Mouse (Mus musculus) MEL (cell line): ENCODE measurements around the gene Arhgdia.

Source experiments
- CHD1 ChIP-seq: IDR thresholded peaks from 2 replicates; pipeline ENCODE4 v1.6.1; 2012; ENCODE audit warnings: low read depth, mild to moderate bottlenecking, inconsistent platforms, low read length, improper control_type of control experiment
- CHD2 ChIP-seq: IDR thresholded peaks from 2 replicates; pipeline ENCODE4 v1.6.1; 2011; ENCODE audit warnings: low read length, improper control_type of control experiment
- CTCF ChIP-seq, 3 experiments: IDR thresholded peaks in 2 of 3; conservative IDR thresholded peaks in 1 of 3; 2 replicates each; pipeline ENCODE4 v1.5.1; 2011 to 2012; ENCODE audit warnings: low read length in 3 of 3, low read depth in 2 of 3, mild to moderate bottlenecking in 2 of 3, improper control_type of control experiment in 1 of 3, inconsistent platforms in 1 of 3, mixed read lengths in 1 of 3, moderate library complexity in 1 of 3; ENCODE audit not compliant: control insufficient read depth in 1 of 3, insufficient read depth in 1 of 3, poor library complexity in 1 of 3, severe bottlenecking in 1 of 3
- E2F4 ChIP-seq: IDR thresholded peaks from 2 replicates; pipeline ENCODE4 v1.6.1; 2011; ENCODE audit warnings: low read depth, low read length, improper control_type of control experiment, borderline replicate concordance
- EP300 ChIP-seq, 2 experiments: IDR thresholded peaks; 2 replicates each; pipeline ENCODE4 v1.6.1; 2011; ENCODE audit warnings: improper control_type of control experiment in 2 of 2, low read length in 2 of 2, low read depth in 1 of 2, mild to moderate bottlenecking in 1 of 2
- GABPA ChIP-seq: IDR thresholded peaks from 2 replicates; pipeline ENCODE4 v1.6.1; 2012; ENCODE audit warnings: low read depth, mild to moderate bottlenecking, inconsistent platforms, low read length, improper control_type of control experiment, moderate library complexity
- MEF2A ChIP-seq: IDR thresholded peaks from 2 replicates; pipeline ENCODE4 v1.6.1; 2014; ENCODE audit warnings: low read depth, mild to moderate bottlenecking, inconsistent platforms, low read length, improper control_type of control experiment; ENCODE audit not compliant: poor library complexity, insufficient replicate concordance, severe bottlenecking; ENCODE audit errors: extremely low read depth
- MXI1 ChIP-seq: IDR thresholded peaks from 2 replicates; pipeline ENCODE4 v1.6.1; 2011; ENCODE audit warnings: mild to moderate bottlenecking, low read depth, low read length, improper control_type of control experiment
- POLR2A ChIP-seq, 2 experiments: IDR thresholded peaks; 2 replicates each; pipeline ENCODE4 v1.6.1; 2011 to 2012; ENCODE audit warnings: low read length in 2 of 2, mild to moderate bottlenecking in 2 of 2, control low read depth in 1 of 2, improper control_type of control experiment in 1 of 2, low read depth in 1 of 2, moderate library complexity in 1 of 2; ENCODE audit not compliant: control insufficient read depth in 1 of 2, insufficient read depth in 1 of 2, poor library complexity in 1 of 2
- SIN3A ChIP-seq: IDR thresholded peaks from 2 replicates; pipeline ENCODE4 v1.6.1; 2012; ENCODE audit warnings: low read length, improper control_type of control experiment, inconsistent platforms
- TCF12 ChIP-seq: IDR thresholded peaks from 2 replicates; pipeline ENCODE4 v1.6.1; 2014; ENCODE audit warnings: low read depth, mild to moderate bottlenecking, inconsistent platforms, low read length, improper control_type of control experiment, moderate library complexity
- ZC3H11A ChIP-seq: IDR thresholded peaks from 2 replicates; pipeline ENCODE4 v1.6.1; 2012; ENCODE audit warnings: low read depth, mild to moderate bottlenecking, inconsistent platforms, low read length, improper control_type of control experiment
- ZNF384 ChIP-seq: IDR thresholded peaks from 2 replicates; pipeline ENCODE4 v1.6.1; 2012; ENCODE audit warnings: low read depth, mild to moderate bottlenecking, inconsistent platforms, low read length, improper control_type of control experiment

DNA sequence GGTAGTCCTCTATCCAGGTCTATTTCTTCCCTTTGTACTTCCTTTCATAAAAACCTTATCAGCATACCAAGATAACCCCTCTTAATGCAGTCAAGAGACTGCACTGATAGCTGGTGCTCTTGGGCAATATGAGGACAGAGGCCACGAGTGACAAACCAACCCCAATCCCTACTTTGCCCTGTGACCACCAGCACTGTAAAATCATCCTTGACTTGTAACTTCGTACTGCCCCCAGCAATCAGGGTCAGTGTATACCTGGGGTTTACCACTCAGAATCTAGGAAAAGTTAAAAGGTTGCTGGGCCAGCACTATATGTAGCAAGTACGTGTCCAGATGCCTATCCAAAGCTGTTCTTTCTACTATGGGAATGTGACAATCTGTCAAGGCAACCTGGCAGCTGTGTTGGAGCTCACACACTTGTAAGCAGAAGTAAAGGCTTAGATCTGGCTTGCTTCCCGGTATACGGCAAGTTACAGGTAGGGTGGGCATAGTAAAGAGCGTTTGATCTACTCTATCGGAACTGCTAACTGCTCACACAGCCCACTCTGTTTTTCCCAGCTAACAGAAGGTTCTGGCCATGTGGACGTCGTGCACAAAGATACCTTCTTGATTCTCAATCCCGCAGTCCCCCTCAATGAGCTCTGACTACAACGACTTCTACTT, 9.5 kb downstream of the Arhgdia start:
- no peak for TF ChIP-seq POLR2A (IDR thresholded peaks at IDR 0.05; ENCODE audit: control insufficient read depth in 1 of 2, insufficient read depth in 1 of 2, low read depth in 1 of 2, low read length in 2 of 2, poor library complexity in 1 of 2)
- no peak for TF ChIP-seq CHD2
- TF ChIP-seq CTCF (IDR thresholded peaks at IDR 0.05 in 2 of 3, conservative IDR thresholded peaks at IDR 0.05 in 1 of 3; ENCODE audit: control insufficient read depth in 1 of 3, insufficient read depth in 1 of 3, low read depth in 2 of 3, low read length in 3 of 3, poor library complexity in 1 of 3, severe bottlenecking in 1 of 3), result no peak
- TF ChIP-seq CHD1, result 0 out of 2 replicates have a peak, but pooled peaks have one; percentile 84
- peak; percentile 71 for TF ChIP-seq SIN3A
- TF ChIP-seq MXI1, result no peak; the same call in 1 of the 2 replicates
- TF ChIP-seq E2F4, result no peak
- no peak; a peak in 1 of 4 replicates for TF ChIP-seq EP300 (IDR thresholded peaks at IDR 0.05; ENCODE audit: low read depth in 1 of 2, low read length in 2 of 2)
- TF ChIP-seq MEF2A, result no peak
- no peak for TF ChIP-seq ZNF384
- no peak for TF ChIP-seq TCF12
- TF ChIP-seq ZC3H11A, result no peak
- no peak for TF ChIP-seq GABPA
